Mouse (Mus musculus): Measurements from ENCODE around the gene Mllt3. TPM values are rescaled to one million over a fixed set of nuclear protein-coding genes. Genes with fewer than 3 reads are reported as not detected.

Gene Mllt3
- total RNA-seq, 2 experiments from 2014 or later: 13.1 to 20.1 TPM

GRCm38 (mm10) chr4:87881583-87881982 is 151.6 kb downstream of the Mllt3 start:
- no peak for DNase-seq

- no peak for DNase-seq
Measured at GRCm38 (mm10) chr4:87880297-87880696, 152.9 kb downstream of the Mllt3 start.

DNA sequence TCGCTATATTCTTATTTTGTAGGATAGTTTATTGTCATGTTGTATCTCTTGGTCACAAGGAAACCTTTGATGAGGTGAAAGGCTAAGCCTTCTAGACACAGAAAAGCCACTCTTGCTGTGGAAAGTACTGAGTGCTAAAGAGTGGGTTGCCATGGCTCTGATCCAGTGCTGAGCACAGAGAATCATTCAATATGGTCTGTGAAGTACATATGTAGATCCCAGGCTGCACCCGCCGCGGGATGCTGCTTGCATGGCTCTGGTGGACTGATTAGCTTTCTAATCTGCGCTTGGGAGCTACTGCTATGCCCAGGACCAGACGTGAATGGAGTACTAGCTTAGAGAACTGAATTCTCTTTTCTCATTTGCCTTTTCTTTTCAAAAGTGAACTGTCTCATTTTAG is 154.5 kb downstream of the Mllt3 start:
- no peak for DNase-seq

DNA sequence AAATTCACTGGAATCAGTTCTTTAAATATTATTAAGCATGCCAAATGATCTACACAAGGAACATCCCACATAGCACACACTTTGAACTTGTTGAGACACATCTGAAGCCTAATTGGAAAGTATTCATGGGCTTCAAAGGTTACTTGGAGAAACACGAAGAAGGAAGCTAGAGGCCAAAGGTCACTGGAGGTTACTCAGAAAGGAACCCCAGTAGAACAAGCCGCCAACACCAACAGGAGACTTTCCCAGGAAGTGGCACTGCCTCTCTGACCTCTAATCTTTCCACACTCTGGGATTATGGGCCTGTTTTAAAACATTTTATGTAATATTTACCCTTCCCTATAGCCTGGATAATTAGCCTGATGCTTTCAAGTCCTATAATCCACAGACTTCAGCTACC is 162.6 kb downstream of the Mllt3 start:
- peak in 1 of 2 experiments; percentile 17 for DNase-seq

DNA sequence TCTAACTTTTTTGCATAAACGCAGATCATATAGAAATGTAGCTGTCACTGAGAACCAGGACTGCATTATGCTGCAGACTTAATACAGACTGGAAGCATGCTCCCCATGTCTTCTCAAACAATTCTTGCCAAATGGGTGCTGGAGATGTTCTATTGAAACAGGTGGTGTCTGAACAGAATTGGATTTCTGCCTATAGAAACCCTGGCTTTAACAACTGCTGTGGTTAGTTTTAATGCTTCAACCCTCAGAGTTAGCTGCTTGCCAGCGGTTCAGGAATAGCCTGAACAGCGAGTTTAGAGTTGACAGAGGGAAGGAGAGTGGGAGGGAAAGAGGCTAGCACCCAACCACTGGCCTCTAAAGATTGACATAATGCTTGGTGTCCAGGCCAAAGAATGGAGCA is 166.6 kb downstream of the Mllt3 start:
- no peak for DNase-seq

- no peak for DNase-seq
Measured at GRCm38 (mm10) chr4:87865848-87866247, 167.3 kb downstream of the Mllt3 start.

GRCm38 (mm10) chr4:87865041-87865440 is 168.1 kb downstream of the Mllt3 start:
- no peak for DNase-seq

- no peak for DNase-seq
Measured at GRCm38 (mm10) chr4:87863212-87863611, 170.0 kb downstream of the Mllt3 start.

DNA sequence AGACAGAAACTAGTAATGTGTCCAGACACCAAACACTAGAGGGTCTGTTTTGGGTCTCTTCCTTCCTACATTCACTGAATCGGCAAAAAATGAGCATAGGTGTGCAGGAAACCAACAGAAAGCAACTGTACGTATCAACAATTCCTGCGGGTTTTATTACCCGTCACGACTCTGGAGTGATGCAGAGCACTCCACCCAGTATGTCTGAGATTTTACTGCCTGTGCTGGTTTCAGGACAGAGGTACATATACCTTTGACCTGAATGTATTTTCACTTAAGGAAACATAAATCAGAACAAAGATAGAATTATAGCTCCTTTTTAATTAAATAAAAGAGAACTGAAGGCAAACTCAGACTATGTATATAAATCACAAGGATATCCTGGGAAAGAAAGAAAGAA is 172.4 kb downstream of the Mllt3 start:
- DNase-seq: no peak

DNA sequence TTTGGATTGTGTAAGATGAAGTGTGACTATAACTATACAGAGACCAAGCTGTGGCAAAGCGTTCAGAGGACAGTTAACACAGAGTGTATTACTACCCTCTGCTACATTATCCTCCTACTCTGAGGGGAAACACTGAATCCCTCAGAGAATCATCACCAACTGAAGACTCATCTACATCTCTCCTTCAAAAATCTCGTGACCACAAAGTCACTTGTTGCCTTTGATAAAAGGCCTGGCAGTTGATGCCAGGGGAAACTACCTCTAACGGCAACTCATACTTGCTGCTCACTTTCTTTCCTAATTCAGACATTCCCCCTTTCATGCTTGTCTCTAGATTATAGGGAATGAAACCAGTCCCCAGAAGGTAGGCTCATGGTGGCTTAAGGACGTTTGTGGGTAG is 174.0 kb downstream of the Mllt3 start:
- no peak for DNase-seq

GRCm38 (mm10) chr4:87857982-87858381 is 175.2 kb downstream of the Mllt3 start:
- no peak for DNase-seq

DNA sequence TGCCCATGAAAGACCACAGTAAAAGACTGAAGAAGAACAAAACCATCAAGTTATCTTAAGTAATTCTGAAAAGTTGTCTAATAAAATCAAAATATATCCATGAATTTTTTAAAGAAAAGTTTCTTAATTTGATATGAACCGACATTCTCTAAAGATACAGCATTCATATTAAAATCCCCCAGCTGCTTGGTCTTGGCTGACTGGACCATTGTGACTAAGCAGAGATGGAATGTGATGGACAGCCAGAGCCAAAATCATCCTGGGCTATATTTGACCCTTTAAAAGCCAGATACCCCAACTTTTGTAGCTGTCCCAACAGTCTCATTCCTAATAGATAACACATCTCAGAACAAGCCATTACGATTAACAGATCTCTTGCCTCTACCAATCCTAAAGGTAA is 180.7 kb downstream of the Mllt3 start:
- DNase-seq: peak; percentile 29 to 33

DNA sequence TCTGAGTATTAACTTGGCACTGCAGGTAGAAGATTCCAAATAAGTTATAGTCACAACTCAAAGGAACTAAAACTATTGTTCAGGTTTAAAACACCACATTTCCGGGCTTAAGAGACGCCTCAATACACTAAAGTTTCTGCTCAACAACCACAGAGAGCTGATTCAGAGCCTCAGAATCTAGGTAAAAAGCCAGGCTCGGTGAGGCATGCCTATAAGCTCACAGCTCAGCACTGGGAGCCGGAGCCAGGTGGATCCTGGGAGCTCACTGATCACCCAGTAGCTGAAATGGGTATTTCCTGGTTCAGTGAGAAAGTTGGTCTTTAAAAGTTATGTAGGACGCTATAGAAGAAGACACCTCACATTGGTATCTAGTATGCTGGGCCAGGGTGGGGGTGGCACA is 183.1 kb downstream of the Mllt3 start:
- DNase-seq: no peak

DNA sequence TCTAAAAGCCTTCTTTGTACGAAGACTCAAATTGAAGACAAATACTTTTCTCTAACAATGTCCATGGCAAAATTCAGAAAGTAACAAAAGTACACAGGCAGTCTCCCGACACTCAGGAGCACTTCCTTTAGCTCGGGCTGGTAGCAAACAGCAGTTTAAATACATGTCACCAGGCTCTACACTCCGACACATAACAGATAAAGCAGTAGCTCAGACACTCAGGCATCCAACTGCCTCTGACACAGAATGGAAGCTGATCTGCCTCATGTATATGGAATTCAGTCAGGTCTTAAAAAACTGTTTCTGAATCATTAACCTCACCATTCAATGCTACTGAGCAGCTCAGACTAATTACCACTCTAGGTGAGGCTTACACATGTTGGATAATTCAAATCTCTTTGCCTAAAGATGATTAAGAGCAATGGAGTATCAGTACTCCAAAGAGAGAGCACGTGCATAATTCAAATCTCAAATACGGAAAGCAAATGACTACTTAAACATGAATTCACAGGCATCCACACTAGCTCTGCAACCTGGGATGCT is 188.4 kb downstream of the Mllt3 start:
- no peak for DNase-seq

DNA sequence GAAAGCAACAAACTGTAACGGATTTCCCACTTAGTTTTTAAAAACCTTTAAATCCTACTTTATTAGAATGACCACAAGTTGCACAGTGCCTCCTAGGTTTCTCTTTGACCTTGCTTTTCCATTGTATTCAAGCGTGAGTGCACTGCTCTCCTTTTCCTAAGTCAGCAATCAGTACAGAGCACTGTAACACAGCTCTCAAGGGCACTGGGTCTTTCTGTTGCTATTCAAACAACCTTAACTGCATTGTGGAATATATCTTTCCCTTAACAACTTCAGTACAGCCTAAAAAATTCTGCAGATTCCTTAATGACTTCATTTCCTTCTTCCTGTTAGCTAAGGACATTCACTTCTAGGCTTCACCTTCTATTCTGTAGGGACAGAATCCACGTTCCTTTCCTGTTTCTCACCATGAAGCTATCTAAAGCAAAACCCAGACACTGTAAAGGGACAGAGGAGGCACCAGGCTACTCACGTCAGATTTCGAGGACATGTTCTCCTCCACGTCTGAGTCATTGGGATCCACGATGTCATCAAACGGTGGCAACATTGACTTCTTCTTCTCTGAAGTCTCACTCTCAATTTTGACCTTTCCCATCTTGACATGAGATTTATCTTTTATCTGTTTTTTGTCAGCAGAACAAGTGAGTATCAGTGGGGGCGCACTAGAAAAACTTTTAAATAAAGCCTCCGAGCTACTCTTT is 192.8 kb downstream of the Mllt3 start:
- no peak for DNase-seq

GRCm38 (mm10) chr4:87838716-87839115 is 194.4 kb downstream of the Mllt3 start:
- no peak for DNase-seq

- no peak for DNase-seq
Measured at GRCm38 (mm10) chr4:87837471-87838361, 195.4 kb downstream of the Mllt3 start.

DNA sequence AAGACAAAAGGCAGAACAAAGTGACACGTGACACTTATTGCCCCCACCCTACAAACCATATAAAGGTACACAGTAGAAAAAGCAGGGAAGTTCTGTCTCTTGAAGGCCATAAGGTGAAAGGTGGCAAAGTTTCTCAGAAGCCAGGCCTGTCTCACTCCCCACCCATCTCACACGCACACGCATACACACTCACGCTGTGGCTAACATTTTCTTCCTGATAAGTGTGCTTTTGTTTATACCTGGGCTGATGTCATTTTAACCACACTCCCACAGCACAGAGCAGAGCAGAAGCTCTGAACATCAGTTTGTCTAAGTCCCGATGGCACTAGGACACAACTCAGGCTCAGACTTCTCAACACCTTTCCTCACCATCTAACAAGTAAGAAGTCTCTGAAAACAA is 196.9 kb downstream of the Mllt3 start:
- no peak for DNase-seq

DNA sequence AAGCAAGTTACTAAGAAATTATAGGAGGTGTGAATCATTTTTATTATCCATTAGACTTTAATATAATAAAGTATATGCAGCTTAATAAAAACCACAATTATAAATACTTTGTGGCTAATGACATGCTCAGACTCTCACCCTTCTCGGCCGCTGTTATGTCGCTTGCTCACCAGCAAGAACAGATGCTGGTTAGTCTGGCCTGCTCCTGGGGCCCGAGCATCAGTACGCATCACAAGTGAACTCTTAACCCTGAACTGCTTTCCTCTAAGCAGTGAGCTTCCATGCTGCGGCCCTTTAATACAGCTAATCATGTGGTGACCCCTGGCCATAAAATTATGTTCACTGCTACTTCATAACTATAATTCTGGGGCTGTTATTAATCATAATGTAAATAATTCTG is 198.0 kb downstream of the Mllt3 start:
- DNase-seq: no peak

DNA sequence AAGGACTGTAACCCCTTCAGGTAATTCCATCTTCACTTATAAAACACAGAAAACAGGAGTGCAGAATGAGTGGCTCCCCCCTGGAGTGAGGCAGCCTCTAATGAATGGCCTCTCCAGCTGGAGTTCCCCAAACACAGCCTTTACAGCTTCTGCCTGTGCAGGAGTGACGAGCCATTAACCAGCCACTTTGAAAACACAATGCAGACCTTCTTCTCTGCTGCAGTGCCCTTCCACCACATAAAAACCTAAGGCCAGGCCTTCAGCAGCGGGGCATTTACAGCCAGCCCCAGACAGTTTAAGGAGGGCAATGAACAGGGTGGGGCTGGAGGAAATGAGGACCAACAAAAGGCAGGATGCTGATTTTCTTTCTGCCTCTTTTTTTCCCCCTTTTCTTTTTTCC is 198.9 kb downstream of the Mllt3 start:
- DNase-seq: no peak

DNA sequence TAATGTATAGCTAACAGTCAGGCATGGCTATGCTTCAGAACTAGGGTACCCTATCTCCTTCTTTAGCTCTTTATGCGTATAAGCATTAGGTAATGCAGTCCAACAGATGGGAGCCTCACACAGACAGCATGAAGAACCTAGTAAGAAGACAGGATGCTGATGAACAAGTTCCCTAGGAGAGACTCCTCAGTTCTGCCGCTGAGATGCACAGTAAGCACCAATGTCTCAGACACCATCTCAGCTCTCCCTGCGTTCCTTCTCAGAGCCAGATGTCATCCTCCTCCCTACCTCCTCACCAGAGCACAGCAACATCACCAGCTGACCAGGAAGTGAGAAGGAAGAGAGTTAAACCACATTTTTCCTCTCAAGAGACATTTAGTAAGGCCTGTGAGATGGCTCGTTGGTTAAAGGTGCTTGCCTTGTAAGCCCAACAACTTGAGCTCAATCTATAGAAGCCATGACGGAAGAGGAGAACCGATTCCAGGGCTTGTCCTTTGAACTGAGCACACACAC is 202.3 kb downstream of the Mllt3 start:
- DNase-seq: no peak

DNA sequence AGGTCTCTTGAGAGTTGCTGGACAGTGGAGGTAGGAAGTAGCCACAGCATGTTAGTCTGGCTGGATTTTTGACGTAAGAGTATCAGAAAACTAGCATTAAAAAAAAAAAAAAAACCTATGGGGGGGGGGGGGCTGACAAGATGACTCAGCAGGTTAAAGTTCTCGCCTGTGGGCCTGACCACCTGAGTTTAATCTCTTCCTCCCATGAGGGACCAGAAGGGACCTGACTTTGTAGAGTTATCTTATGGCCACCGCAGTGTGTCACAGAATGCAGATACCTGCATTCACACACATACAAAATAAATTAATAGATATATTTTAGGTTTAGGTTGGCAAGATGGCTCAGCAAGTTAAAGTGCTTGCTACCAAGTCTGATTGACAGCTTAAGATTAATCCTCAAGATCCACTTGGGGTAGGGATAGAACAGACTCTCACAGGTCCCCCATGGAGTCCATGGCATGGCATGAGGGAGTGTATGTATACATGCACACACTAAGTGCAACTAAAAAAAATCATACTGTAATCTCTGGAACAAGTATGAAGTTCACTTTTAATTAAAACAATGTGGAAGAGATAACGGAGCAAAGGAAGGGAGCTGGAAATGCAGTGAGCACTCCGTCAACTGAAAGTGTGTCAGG is 203.6 kb downstream of the Mllt3 start:
- DNase-seq: no peak

GRCm38 (mm10) chr4:87826336-87826735 is 206.8 kb downstream of the Mllt3 start:
- no peak for DNase-seq

All from heart, adult 18-20 months (tissue).